Mouse (Mus musculus) fat pad, adult 2 months (tissue): ENCODE results near the gene Mogat1.
"Not testable (repeated sequence)": the region's sequence is repeated elsewhere in the genome, so short reads cannot be mapped to it uniquely, and the experiment has no call there.

Experiments
- DNase-seq: peaks from one replicate; pipeline ENCODE4 v3.0.0-alpha.2; 2011; ENCODE audit warnings: low read depth, low spot score; ENCODE audit errors: extremely low read depth

The Mogat1 gene

DNA sequence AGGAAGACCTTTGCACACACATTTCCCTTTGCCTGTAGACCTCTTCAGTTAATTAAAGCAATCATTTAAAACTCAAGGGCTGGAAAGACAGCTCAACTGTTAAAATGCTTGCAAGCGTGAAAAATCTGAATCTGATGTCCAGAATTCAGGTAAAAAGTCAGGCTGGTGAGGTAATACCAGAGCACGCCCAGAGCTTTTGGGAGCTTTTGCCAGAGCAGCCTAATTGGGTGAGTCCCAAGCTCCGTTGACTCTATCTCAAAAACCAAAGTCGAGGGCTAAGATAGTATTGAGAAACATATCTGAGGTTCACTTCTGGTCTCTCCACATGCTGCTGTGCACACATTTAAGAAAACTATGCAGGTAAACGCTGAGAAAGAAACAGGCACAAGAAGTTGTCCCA lies at the start of gene Mogat1:
TSS of gene Mogat1 (plus strand) at position 130 of the 400 bp plus-strand sequence.
- no peak for DNase-seq

DNA sequence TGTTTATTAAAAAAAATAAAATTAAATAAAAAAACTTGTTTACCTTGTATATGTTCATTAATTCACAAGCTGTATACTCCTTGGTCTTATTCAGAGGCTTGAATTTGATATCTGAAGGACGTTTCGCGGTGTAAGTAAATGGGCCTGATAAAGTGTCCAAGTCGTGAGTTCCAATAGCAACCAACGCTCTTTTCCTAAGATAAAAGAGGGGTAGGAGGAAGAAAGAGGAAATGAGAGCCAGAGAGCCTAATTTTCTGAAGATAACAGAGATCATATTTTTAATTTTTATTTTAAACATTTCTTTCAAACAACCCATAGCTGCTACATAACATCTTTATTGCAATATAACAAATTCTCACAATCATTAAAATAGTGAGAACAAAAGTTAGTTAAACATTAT lies 38.4 kb upstream of the Mogat1 start:
- no peak for DNase-seq

DNA sequence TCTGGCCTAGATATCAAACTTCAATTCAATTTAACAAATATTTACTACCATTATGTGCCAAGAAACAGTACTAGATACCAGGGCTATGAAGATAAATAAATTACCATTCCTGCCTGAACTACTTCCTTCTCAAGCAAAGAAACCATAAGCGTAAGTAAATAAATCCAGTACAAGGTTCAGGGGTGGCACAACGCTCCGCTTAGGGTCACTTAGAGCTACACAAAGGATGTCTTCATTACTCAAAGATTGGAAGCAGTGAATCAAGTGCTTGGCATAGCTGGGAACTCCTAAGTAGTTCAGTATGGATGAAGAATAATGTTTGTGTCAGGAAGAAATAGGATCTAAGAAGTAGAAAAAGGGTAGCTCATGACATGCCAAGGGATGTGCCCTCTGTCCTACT lies 27.4 kb upstream of the Mogat1 start:
- no peak for DNase-seq

DNA sequence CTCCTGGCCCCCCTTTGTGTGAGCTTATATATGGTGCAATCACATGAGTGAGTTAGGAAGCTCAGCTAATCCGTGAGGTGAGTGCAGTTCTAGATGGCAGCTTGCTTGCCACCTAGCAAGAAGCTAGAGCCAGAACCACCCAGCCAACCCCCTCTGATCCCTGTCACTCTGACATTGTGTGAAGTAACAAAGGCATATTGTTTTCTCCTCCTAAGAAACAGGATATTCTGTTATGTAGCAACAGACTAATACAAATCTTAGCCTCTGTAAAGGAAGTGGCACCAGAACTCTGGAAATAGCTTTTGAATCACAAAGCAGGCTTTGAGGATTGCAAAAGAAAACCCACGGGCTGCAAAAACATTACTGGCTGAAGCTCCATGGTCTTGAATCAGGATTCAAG lies 26.4 kb upstream of the Mogat1 start:
- DNase-seq: peak; percentile 79

DNA sequence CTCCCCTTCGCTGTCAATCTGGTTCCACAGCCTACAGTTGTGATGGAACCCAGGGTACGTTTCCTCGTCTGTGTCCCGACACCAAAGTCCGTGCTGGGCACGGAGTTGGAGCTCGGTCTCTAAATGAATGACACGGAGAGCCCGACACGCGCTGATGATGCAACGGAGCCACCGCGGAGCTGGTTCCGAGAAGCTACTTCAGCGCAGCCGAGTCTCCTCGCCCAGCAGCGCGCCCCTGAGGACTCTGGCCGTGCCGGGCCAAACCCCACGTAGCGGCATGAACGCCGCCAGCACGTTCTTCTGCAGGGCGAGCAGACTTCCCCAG lies 22.4 kb upstream of the Mogat1 start:
- DNase-seq: no peak

DNA sequence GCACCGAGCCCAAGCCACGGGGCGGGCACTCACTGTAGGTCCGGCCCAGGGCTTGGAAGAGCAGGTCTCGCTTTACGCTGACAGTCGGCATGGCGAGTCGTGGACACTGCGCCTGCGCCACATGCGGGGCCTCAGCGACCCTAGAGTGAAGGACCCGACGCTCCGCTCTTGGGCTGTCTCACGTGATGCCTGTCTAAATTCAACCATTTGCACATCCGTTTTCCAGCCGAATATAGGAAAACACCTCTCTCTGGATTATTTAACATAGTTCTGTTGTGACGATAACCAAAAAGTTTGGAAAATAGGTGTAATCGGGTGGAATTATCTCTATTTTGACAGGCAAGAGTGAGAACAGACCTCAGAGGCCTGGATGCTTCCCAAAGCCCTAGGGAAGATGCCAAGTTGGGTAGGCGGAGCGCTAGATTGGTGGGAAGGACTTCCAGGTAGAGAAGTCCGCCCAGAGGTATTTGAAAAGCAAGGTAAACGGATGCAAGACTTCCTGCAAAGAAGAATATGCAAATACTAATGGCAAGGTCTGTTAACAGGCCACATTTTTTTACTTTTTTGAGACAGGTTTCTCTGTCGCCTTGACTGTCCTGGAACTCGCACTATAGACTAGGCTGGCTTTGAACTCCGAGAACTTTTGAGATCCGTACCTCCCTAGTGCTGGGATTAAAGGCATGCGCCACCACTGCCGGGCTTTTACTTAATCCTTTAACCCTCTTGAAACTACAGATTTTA lies 21.9 kb upstream of the Mogat1 start, which contains the start of gene Farsb:
TSS of gene Farsb (minus strand) at position 146 of the 741 bp plus-strand sequence.
- peak; percentile 74 for DNase-seq

DNA sequence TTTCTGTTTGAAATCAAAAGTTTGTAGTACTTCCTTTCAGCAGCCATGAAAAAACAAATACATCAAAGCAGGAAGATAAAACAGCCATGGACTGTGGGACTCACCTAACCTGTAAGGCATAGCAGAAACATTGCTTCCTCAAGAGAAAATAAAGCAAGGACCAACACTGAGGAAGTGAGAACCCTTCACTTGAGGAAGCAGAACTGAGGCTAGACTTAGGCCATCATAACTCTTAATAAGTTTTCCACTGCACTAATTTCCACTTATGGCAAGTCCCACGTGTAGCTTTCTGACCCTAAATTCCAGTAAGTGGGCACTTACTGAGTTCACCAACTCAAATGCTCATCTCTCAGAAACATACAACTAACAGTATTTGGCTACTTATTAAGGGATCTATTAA lies 20.6 kb upstream of the Mogat1 start:
- DNase-seq: no peak

DNA sequence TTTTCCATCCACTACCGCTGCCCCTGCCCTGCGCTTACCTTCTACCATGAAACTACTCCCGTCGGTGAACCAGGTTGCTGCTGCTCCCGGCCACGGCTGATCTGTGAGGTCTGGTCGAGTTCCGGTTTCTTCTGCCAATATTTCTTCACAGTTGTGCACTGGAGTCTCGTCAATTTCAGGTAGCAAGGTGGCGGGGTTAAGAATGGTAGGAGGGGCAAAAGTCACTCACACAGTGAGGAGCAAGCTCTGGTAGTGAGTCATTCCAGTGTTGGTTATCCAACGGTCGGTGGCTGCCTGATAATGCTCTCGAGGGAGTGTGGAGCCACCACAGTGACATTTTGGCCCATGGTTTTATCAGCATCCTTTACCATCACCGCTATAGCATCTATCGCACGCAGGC lies 9.8 kb upstream of the Mogat1 start:
- DNase-seq: no peak

DNA sequence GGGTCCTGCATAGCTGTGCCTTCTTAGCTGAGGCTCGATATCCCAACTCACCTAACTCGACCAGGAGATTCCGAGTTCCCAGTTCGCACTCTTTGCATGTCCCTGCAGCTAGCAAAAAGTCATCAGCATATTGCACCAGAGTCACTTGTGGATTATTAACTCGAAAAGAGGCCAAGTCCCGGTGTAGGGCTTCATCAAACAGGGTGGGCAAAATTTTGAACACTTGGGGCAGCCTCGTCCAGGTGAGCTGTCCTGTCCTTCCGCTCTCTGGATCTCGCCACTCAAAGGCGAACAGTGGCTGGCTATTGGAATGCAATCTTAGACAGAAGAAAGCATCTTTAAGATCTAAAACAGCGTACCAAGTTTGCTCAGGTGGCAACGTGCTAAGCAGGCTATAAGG lies 8.9 kb upstream of the Mogat1 start:
- not testable (repeated sequence) for DNase-seq

DNA sequence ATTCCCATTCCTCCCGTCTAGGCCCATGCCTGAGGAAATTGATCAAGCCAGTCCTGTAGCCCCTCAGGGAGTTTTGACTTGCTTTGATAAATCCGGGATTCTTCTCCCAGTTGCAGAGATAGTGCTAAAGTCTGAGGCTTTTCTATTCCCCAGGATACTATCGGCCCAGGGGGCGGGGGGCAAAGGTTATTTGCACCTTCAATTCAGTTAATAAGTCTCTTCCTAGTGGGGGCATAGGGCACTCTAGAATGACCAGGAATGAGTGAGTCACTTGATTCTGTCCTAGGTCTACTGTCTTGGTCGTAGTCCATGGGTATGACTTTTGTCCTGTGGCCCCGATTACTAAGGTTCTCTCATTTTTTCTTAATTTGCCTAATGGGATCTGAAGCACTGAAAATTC lies 8.3 kb upstream of the Mogat1 start:
- DNase-seq: no peak

DNA sequence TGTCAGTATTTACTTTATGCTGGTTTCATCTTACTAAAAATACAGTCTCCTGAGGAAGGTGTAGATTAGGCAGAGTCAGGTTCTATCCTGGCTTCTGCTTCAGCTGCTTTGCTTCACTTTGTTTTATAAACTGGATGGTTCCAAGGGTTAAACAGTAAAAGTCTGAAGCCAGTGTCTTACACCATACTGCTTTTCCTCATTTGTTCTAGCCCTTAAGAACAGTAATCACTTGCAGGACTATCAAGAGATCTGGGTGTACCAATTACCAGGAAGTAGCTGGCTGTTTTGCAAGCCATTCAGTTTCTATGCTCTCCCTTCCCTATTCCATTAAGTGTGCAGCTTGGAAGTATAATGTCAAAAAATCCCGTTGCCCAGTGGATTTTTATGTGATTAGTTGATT lies 3.7 kb upstream of the Mogat1 start:
- no peak for DNase-seq

DNA sequence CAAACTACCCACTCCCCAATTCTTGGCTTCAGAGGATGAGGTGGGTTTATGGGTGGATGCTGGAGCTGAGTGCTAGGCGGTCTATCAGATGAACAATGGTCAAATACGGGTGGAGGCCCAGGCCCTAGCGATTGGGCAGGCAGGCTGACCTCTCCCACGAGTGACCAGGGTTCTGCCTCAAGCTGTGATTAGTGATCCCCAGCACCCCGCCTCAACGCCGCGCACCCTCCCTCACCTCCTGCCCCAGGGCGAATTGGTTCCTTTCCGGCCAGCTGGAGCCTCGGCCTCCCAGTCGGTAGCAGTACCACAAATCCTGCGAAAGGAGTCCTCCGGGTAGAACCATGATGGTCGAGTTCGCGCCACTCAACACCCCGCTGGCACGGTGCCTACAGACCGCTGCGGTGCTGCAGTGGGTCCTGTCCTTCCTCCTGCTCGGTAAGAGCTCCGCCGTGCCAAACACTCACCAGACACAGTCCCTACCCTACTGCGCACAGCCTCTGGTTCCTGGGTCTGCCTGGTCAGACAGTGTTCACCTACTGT lies 900 bp downstream of the Mogat1 start, which contains the start of gene BC035947:
TSS of gene BC035947 (minus strand) at position 538 of the 540 bp plus-strand sequence.
- DNase-seq: no peak

DNA sequence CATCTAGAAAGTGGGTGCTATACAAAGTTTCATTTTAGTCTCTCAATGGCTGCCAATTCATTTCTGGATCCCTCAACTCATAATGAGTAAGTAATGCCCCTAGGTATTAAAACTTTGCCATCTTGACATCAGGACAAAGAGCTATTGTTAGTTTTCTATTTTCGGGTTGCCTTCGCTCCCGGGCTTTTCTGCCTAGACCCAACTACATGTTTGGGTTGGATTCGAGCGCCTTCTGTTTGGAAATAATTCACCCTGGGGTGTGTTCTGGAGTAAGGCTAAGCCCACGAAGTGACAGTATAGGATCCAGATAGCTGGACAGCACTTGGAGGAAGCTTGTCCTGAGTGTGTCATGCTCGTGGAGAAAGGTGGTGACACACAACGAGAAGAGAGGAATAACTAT lies 2.0 kb downstream of the Mogat1 start:
- DNase-seq: peak; percentile 86

DNA sequence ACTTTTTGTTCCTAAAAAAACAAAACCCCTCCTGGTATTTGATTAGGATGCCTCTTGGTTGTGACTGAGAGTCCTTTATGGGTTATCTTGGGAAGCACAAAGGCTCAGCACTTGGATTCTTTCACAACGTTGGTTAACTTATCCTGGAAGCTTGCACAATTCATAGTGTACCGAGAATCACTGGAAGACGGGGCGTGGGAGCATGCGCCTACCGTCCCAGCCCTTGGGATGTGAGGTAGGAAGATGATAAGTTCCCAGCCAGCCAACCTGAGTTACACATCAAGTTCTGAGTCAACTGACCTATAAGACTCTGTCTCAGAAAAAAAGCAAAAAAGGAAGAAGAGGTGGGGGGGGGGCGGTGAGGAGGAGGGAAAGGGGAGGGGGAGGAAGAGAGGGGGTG lies 8.1 kb downstream of the Mogat1 start:
- no peak for DNase-seq

DNA sequence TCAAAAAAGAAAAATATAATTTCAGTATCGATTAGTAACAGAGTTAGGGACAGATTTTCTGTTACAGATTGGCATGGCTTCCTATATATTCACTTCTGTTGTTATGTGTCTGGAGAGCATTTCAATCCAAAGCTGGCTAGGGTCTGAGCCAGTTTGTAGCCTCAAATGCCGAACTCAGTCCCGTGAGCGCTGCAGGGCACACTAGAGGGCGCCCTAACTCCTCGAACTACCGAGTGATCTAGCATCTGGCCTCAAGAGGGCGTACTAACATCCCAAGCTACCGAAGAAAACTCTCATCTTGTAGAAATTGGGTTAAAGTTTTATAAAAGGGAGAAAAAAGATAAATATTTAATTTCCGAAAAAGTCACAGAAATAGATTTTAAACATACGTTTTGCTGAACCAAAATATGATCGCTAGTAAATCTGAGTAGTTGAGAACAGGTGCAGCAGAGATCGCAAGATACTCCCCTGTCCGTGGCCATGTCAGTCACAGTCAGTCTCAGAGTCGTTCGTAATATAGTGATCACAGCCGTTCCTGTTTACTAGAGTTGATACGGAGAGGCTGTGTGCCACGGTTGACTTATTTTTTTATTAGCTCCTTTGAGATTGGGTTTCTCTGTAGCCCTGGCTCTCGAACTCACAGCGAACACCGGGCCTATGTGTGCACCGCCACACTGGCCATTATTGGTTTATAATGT lies 14.5 kb downstream of the Mogat1 start:
- DNase-seq: no peak

DNA sequence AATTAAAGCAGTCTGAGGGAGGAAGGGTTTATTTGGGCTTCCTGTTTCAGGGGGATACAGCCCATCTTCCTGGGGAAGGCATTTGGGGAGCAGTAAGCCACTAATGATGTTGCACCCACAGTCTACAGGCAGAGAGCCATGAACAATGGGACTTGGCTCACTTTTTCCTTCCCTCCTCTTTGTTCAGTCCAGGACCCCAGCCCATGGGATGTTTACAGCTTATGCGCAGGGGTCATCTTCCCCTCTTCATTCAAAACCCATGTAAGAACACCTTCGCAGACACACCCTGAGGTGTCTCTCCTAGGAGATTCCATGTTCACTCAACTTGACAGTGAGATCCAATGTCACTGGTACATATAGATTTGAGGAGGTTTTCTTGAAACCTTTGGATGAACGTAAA lies 17.6 kb downstream of the Mogat1 start:
- DNase-seq: no peak

DNA sequence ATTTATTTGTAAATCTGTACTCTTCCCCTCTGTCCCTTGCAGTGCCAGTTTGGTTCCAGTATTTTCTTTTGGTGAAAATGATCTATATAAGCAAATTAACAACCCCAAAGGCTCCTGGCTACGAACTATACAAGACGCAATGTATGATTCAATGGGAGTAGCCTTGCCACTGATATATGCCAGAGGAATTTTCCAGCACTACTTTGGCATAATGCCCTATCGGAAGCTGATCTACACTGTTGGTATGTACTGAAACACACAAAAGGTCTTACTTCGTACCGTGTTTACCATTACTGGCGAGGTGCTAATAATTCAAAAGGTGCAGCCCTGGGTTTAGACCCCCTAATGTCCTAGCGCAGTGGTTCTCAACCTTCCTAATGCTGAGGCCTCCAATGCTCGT lies 18.2 kb downstream of the Mogat1 start:
- no peak for DNase-seq

DNA sequence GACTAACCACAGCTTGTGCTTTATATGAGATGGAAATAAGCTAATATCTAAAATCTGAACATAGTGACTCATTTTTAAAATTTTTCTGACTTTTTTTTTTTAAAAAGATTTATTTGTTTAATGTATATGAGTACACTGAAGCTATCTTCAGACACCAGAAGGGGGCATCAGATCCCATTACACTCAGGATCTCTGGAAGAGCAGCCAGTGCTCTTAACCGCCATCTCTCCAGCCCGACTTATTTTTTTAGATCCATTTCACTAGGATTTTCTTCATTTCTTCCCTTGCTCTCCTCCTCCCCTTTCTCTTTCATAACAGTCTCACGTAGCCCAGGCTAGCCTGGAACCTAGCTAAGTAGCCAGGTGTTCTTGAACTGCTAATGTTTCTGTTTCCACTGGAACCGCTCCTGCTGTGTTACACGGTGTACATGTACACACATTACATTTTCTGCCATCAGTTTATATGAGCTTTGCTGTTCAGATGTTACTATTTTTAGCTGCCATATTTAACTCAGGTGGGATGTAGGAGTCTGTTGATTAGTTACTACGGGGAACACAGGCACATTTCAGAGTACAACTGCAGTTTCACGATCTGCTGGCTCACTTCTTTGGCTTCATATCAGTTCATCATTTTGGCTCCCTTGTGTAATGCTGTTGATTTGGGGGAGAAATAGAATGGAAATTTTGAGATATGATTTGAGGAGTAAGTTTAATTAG lies 19.9 kb downstream of the Mogat1 start:
- no peak for DNase-seq

DNA sequence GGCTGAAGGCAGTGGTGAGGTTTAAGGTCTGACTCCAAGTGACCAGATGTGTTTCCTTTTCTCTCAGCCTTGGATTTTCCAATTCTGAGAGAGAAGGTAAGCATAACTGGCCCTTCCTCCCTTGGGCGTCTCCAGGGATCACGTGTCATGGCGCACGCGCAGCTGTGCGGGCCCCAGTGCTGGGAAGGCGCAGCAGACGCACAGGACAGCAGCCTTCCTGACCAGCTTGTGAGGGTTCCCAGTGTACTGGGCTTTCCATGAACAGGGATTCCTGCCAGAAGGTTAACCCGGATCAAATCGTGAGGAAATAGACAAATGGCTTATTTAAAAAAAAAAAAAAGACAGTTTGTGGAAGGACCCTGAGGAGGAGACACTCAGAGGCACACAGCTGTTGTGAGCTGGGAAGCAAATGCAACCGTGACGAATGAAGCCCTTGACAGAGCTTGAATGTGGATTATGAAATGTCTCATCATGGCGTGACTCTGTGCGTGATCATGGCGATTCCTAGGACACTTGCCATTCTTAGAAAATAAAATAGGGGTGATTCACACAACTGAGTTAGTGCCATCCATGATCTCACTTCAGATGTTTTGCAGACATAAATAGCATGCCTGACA lies 21.5 kb downstream of the Mogat1 start:
- no peak for DNase-seq

DNA sequence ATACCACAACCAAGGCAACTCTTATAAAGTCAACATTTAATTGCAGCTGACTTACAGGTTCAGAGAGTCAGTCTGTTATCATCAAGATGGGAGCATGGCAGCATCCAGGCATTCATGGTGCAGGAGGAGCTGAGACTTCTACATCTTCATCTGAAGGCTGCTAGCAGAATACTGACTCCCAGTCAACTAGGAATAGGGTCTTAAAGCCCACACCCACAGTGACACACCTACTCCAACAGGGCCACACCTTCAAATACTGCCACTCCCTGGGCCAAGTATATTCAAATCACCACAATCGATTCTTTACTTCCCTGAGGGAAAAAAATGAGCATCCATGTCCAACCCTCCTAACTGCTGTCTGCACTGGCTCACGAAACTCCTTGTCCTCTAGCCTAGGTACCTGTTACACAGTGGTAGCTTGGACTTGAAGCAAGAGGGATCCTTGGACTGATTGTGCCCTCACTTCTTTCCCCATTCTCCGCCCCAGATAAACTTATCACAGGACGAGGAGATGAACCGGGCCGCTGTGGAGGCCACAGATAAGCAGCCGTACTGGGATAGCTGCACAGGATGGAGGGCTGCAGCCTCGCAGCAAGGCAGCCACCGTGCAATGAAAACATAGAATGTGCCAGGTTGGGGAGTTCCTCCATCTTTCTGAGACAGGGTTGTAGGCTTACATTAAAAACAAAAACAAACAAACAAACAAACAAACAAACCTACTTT lies 23.8 kb downstream of the Mogat1 start:
- DNase-seq: no peak
